Mouse (Mus musculus): ENCODE measurements around the gene Abhd16a.

Gene Abhd16a

GRCm38 (mm10) chr17:35121143-35121799, 32.2 kb downstream of the Abhd16a start, which contains the start of gene Gpank1:
Gpank1 (plus strand) TSS chr17:35121455.
- under 1% methylated on average over 50 of the region's 50 CpGs for WGBS

GRCm38 (mm10) chr17:35121871-35122303, 32.8 kb downstream of the Abhd16a start, which contains the start of gene Csnk2b:
Csnk2b (minus strand) TSS chr17:35122053.
- under 1% methylated on average over 19 of the region's 19 CpGs for WGBS

DNA sequence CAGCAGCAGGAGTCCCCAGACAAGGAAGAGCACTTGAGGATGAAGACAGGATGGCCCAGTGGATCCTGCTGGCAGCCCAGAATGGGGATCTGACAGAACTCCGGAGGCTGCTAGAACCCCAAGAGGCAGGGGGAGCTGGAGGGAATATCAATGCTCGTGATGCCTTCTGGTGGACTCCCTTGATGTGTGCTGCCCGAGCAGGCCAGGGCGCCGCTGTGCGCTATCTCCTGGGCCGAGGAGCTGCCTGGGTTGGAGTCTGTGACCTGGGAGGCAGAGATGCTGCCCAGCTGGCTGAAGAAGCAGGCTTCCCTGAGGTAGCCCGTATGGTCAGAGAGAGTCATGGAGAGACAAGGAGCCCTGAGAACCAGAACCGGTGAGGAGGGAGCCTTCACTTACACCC, 34.2 kb downstream of the Abhd16a start:
- WGBS: 89% methylated on average over 9 of the region's 9 CpGs

DNA sequence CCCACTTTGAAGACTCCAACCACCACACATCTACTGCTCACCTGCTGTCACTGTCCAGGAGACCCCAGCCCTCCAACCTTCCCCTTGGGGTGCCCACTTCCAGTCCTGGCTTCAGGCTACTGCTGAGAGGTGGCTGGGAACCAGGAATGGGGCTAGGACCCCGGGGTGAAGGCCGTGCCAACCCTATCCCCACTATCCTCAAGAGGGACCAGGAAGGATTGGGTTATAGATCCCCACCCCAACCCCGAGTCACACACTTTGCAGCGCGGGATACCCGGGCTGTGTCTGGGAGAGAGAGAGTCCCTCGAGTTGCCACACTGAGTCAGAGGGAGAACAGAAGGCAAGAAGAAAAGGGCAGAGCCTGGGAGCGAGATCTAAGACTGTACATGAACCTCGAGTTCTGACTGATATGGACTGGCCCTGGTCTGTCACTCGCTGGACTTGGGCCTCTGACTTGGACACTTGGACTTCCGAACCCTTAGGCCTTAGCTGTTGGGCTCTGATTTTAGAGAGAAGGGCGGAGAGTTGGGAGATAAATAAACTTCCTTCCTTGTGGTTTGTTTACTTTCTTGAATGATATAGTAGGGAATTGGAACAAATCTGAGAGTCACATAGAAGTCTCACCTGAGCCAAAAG, 35.3 kb downstream of the Abhd16a start:
- 91% methylated on average over 12 of the region's 12 CpGs for WGBS

DNA sequence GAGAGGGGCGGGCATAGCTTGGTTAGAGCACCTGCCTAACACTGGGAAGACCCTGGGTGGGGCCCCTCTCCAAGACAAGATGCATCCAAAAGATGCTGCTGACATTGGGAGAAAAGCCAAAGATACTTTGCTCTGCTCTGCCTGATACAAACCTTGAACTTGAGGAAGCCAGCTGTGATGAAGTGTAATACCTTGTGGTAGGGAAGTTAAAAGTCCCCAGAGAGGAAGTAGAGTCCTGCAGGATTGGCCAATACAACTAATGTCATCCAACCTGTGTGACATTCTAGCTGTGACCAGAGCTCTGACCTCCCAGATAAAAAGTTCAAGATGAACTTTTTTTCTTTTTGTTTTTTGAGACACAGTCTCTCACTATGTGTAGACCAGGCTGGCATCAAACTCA, 36.0 kb downstream of the Abhd16a start:
- WGBS: 94% methylated on average over 1 of the region's 1 CpGs

- WGBS: 25% methylated on average over 6 of the region's 6 CpGs
These were observed 36.5 kb downstream of the Abhd16a start for GRCm38 (mm10) chr17:35125578-35125977.

DNA sequence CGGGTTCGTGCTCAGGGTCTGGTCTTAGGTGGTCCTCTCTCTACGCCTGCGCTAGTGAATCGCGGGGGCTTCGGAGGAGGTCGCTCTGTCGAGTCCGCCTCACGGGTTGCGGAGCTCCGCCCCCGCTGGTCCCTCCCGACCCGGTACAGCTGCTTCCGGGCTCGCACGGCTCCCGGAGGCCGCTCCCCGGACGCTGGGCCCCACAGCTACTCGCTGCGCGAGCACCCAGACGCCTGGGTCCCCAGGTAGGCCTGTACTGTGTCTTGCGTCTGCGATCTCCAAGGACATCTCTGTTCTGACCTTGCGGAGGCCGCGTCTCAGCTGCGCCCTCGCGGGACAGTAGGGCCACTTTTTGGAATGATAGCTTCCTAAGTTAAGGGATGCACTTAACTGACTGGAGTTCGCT, 37.1 kb downstream of the Abhd16a start, which contains the start of gene D17H6S53E:
D17H6S53E (plus strand) TSS at position 168 of the 406 bp plus-strand sequence.
- WGBS: under 1% methylated on average over 36 of the region's 36 CpGs

- 65% methylated on average over 13 of the region's 13 CpGs for WGBS
These were observed 38.0 kb downstream of the Abhd16a start for GRCm38 (mm10) chr17:35127017-35127416.

- 79% methylated on average over 11 of the region's 11 CpGs for WGBS
These were observed 39.9 kb downstream of the Abhd16a start for GRCm38 (mm10) chr17:35128996-35129395.

DNA sequence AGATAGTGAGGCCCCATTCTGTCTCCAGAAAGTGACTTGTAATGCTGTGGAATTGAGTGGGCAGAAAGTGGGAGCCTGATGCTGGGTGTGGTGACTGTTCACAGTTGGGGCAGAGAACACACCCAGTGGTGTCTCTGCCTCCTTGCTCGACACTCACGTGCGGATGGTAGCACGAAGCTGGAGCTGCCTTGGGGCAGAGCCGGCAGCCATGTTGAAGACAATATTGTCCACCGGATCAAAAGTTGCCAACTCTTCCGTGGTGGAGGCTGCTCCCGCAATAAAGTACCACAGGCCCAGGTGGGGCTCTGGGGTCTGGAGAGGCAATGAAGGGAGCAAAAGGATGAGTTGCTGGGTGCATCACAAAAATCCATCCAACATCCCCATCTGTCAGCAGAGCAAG, 42.0 kb downstream of the Abhd16a start:
- WGBS: 75% methylated on average over 8 of the region's 8 CpGs

DNA sequence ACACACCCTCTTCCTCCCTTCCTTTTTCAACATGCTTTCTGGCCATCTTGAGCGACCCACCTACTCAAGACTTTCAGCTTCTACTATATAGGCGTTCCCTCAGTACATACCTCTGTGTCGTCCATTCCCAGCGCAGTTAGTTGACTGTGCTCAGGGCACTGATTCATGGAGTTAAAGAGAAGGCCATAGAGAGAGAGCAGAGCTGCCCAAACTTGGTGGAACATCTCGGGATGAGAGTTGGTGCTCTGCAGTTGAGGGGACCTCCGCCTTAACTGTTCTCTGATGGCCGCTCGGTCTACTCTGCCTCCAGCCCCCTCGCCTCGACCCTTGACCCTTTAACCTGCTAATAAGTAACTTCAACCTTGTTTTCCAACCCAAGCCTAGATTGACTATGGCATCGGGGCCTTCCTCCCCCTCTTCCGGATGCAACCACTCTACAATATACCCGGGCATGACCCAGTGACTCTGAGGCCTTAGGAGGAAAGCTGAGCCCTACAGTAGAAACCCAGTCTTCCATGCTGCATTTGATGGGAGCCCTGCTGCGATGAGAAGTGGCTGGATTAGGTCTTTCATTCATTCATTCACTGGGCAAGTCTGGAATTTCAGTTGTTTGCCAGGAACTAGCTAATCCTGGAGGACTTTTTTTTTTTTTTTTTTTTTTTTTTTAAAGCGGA, 42.6 kb downstream of the Abhd16a start, which contains the start of gene Apom:
Apom (minus strand) TSS at position 551 of the 674 bp plus-strand sequence.
- WGBS: 79% methylated on average over 15 of the region's 15 CpGs

DNA sequence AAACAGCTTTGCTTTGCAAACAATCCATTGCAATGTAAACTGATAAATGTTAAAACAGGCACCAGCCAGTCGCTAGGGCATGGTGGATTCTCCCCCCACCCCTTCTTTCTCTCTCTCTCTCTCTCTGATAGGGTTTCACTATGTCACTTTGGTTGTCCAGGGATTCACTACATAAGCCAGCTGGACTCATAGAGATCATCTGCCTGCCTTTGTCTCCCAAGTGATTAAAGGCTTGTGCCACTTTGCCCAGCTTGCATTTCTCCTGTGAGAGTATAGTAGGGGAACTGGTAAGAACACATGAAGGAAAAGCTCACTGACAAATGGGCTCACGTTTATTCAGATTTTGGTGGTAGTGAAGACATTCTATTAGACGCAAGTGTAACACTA, 43.1 kb downstream of the Abhd16a start:
- WGBS: 75% methylated on average over 3 of the region's 3 CpGs

DNA sequence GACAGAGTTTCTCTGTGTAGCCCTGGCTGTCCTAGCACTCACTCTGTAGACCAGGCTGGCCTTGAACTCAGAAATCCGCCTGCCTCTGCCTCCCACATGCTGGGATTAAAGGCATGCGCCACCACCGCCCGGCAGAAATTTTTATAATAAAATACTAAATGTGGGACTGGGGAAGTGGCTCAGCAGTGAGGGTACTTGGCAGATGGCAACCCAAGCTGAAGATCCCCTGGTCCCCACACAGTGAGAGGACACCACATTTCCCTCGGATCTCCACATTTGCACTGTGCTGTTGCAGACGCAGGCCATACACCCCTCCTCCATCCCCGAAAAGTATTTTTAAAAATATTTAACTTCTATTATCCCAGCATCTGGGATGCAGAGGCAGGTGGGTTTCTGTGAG, 44.5 kb downstream of the Abhd16a start:
- WGBS: 95% methylated on average over 7 of the region's 7 CpGs

GRCm38 (mm10) chr17:35134801-35135590, 45.9 kb downstream of the Abhd16a start, which contains the start of gene Bag6:
Bag6 (plus strand) TSS chr17:35135178.
- WGBS: under 1% methylated on average over 65 of the region's 66 CpGs

DNA sequence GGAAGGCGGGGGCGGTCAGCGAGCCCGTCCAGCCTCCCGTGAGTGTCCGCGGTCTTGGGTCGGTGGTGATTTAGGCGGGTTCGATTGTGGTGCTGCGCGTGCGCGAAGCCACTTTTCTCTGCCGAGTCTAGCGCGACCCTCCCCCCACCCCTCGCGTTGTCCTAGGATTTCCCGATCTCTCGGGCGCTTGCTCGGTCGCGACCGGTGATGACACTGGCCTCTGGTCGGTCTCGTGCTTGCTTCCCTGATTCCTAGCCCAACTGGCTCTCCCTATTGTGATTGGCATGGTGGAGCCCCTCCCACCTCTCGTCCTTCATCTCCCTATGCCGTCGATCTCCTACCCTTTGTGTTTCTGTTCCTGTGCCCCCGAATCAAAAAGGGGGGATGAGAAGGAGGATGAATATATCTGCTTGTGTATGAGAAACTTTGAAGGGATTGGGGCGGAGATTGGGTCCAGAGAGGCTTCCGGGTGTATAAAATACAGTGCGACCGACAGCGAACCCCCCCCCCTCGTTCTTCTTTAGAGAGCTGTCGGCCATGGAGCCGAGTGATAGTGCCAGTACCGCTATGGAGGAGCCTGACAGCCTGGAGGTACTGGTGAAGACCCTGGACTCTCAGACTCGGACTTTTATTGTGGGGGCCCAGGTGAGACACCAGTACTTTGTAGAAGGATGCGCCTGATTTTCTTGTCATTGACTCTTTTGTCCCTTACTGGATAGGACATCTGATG, 46.7 kb downstream of the Abhd16a start:
- under 1% methylated on average over 42 of the region's 43 CpGs for WGBS

GRCm38 (mm10) chr17:35139269-35139668, 50.2 kb downstream of the Abhd16a start:
- 85% methylated on average over 3 of the region's 3 CpGs for WGBS

DNA sequence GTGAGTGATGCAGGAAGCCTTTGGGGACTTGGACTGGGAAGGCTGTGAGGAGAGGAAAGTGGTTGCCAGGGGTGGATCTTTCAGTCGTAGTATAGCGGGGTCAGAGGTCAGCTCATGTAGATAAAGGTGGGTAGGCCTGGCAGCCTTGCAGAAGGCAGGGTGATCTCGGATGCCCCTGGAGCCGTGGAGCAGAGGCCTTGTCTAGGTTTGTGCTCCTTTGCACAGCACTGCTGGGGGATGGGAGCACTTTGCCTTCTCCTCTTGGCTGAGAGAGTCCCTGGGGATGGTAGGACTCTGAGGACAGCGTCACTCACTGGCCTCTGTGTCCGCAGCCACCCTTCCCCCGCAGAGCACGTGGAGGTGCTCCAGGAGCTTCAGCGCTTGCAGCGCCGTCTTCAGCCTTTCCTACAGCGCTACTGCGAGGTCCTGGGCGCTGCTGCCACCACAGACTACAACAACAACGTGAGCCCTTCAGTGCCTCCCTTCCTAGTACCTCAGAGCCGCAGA, 51.5 kb downstream of the Abhd16a start:
- 79% methylated on average over 16 of the region's 16 CpGs for WGBS

DNA sequence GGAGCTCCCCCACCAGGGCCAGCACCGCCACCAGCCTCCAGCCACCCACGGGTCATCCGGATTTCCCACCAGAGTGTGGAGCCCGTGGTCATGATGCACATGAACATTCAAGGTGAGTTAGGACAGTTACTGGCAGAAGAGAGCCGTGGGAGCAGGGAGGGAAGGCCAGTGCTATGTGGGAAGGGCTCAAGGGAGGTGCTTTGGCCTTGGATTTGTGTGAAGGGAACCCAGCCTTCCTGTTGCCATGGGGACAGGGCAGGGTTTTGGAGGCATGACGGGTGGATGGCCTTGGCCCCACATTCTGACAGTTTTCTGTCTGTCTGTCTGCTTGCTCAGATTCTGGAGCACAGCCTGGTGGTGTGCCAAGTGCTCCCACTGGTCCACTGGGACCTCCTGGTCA, 52.9 kb downstream of the Abhd16a start:
- 73% methylated on average over 6 of the region's 6 CpGs for WGBS

GRCm38 (mm10) chr17:35146139-35146538, 57.1 kb downstream of the Abhd16a start:
- WGBS: 86% methylated on average over 5 of the region's 5 CpGs

GRCm38 (mm10) chr17:35147348-35147747, 58.3 kb downstream of the Abhd16a start:
- 62% methylated on average over 3 of the region's 3 CpGs for whole genome bisulfite sequencing

Data from cerebral cortex, adult 2 months (tissue).